Mouse (Mus musculus) megakaryocyte-erythroid progenitor cell, adult 5-6 weeks (primary cell): Measurements from ENCODE around the gene Aifm3. TPM values are rescaled to one million over a fixed set of nuclear protein-coding genes. Genes with fewer than 3 reads are reported as not detected.
A peak's percentile ranks its signal among the peaks of the same experiment; 100 is the strongest.

Source experiments
- ATAC-seq: replicated peaks from 2 replicates; pipeline ENCODE4 v1.8.0; 2016; ENCODE audit warnings: mild to moderate bottlenecking, inconsistent platforms; ENCODE audit not compliant: severe bottlenecking, poor library complexity, low FRiP score, low TSS enrichment
- total RNA-seq, 2 experiments: library from RNA; stranded (forward) in 1 of 2; stranded (reverse) in 1 of 2; fragments of 200-1000, 215-1000 nt in 1 of 2; fragments of >200 nt in 1 of 2; fragmentation: Nextera tagmentation in 1 of 2; gene quantifications; 2 replicates each; pipeline ENCODE4 v1.2.3; 2014 to 2017

Aifm3 gene
- total RNA-seq (2014; fragmentation: Nextera tagmentation) (0.42 TPM in 1 of 2 replicates, not detected in the other), total RNA-seq (2017) (not detected in 2 replicates)

DNA sequence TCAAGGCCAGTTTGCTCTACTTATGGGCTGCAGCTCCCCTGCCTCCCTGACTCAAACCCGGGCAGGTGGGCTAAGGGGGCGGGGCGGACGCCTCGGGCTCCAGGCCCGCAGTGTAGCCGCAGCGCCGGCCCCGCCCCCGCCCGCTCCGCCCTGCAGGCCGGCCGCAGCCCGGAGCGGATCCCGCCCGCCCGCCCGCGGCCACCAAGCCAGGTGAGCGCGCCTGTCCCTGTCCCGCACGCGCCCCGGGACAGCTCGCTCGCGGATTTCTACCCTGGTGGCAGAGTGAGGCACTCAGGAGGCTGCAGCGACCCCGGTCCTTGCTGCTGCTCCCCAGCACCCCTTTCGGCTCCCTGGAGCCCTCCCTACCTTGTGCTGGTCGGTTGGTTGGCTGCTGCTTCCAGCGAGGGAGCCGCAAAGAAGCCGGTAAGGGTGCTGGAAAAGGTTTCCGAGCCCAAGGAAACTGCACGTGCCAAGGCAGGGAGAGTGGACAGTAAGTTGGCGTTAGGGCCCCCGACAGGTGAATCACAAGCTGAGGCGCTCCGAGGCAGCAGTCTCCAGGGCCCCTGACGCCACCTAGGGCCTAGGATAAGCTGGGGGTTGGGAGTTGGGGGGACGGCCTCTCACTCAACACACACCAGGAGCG is at the start of gene Aifm3:
Gene Aifm3, plus strand, starts transcription at position 143 of the 643 bp plus-strand sequence.
- ATAC-seq: peak; percentile 37

DNA sequence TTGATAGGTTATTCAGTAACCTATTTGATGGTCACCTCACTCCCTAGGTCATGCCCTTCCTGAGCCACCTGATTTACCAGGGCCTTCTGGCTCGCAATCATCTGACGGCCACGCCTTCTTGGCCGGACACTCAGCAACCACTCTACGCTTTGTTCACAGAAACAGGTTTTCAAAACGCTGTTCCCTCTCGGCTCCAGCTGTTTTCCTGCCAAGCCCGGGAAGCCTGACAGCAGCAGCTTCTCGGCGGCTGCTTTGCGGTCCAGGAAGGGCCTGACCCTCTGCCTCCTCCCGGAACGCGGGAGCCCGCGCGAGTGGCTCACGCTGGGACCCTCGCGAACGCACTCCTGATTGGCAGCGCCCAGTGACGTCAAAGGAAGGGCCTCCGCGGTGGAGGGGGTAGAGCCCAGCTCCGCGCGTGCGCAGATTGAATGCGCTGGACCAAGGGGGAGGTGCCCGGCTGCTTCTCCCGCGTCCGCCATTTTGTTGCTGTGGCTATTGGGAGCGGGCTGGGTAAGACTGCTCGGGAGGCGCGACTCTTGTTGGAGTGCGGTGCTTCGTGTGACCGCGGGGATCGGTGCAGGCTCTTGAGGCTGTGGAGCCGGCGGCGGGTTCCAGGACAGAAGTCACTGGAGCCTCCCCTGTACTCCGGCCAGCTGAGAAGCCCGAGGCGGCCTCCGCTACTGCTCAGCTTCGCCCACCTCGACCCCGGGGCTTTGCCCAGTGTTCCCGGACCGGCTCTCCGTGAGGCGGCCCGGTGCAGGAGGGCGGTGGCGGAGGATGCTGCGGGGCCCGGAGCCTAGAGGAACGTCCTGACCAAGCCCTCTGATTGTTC is 37.7 kb upstream of the Aifm3 start, which contains the start of gene Crkl:
Gene Crkl, plus strand, starts transcription at position 447 of the 832 bp plus-strand sequence.
- ATAC-seq: peak; percentile 95

DNA sequence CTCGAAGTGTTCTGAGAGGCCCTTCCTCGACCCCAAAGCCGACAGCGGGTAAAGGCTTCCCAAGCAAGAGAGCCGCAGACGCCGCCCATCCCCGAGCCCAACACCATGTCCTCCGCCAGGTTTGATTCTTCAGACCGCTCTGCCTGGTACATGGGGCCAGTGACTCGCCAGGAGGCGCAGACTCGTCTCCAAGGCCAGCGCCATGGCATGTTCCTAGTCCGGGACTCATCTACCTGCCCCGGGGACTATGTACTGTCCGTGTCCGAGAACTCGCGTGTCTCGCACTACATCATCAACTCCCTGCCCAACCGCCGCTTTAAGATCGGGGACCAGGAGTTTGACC is 37.1 kb upstream of the Aifm3 start:
- peak; percentile 44 for ATAC-seq

DNA sequence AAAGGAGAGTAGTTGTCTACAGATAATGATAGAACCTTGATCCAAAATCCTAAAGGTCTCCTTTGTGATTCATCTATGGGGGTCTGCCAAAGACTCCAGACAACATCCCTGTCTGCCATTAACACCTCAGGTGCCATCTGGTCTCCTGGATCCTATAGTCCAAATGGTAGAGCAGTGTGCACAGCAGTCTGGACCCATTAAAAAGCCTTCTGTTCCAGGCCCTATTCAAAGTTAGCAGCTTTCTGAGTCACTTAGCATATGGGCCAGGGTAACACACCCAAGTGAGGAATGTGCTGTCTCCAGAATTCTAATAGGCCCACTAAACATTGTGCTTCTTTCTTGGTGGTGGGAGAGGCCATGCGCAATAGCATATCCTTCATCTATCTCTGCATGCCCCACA is 32.5 kb upstream of the Aifm3 start:
- ATAC-seq: no peak

DNA sequence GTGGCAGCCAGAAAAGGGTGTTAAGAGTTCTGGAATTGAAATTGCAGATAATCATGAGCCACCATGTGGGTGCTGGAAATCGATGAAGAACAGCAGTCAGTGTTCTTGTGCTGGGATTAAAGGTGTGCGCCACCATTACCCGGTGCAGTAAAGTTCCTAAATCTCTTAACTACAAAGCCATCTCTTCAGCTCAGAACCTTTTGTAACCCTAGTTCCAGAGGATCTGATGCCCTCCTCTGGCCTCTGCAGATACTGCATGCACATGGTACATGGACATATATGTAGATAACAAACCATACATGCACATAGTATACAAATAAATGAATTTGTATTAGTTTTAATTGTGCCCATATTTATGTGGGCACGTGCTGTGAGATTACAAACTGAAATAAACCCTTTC is 29.2 kb upstream of the Aifm3 start:
- ATAC-seq: peak; percentile 88

DNA sequence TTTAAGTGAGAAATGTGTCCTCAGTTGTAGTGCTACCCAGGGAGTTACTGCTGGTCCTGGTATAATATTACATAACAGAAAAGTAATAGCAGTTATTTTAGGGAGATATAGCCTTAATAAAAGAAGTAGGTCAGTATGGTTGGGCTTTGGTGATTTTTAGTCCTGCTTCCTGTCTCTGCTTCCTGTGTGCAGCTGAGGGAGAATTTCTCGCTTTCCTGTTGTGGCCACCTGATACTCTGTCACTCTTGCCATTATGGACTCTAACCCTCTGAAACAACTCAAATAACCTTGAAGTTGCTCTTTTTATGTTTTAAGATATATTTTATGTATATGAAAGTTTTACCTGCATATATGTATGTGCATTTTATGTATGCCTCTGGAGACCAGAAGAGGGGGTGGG is 27.8 kb upstream of the Aifm3 start:
- no peak for ATAC-seq

DNA sequence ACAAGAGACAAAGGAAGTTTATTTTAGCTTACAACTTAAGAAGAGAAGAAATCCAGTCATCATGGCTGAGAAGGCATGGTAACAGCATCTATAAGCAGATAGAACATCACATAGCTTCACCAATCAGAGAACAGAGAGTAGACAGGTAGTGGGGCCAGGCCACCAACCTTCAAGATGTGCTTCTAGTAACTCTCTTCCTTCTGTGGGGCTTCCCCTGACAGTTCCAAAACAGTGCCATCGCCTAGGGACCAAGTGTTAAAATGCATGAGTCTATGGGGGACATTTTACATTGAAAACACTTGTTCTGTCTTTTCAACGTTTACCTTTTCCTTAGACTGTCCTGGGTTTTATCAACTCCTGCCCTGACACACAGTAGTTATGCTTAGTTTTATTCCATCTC is 26.2 kb upstream of the Aifm3 start:
- ATAC-seq: no peak

DNA sequence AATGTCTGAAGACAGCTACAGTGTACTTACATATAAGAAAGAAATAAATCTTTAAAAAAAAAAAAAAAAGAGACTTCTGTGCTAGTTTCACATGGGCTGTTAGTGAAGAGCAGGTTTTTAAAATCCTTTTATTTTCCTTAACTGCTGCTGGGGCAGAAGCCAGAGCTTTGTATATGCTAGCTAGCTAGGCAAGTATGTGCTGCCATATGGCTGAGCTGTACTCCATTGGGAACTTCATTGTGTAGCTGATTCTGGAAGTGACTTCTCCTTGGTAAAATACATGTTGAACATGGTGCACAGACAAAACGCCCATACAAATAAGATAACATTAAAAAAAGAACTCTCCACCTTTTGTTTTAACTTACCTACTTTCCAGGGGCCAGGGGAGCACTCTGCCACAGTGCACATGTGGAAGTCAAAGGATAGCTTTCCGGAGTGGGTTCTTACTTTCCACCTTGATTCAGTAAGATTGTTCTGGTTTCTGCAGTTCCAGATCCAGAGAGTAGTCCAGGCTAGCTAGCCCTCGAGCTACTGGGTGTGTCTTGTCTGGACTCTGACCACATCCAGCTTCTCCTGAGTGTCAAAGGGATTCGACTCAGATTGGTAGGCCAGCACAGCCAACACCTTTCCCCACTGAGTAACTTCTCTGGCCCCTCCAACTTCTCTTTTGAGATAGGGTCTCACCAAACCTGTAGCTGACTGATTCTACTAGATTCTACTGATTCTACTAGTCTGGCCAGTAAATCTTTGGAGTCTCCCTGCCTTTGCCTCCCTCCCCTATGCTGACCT is 22.3 kb upstream of the Aifm3 start:
- ATAC-seq: no peak

DNA sequence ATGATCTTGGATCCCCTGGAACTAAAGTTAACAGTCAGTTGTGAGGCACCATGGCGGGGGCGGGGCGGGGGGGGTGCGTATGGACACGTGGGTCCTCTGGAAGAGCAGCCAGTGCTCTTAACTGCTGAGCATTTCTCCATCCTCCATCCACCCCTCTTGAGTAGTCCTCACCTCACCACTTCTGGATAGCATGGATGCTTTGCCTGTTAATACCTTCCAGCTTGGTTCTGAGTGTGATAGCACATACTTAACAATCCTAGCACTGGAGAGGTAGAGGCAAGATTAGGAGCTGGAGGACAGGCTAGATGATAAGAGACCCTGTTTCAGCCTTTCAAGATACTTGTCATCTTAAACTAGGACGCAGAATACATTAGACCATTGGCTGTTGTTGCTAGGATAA is 16.9 kb upstream of the Aifm3 start:
- ATAC-seq: no peak

DNA sequence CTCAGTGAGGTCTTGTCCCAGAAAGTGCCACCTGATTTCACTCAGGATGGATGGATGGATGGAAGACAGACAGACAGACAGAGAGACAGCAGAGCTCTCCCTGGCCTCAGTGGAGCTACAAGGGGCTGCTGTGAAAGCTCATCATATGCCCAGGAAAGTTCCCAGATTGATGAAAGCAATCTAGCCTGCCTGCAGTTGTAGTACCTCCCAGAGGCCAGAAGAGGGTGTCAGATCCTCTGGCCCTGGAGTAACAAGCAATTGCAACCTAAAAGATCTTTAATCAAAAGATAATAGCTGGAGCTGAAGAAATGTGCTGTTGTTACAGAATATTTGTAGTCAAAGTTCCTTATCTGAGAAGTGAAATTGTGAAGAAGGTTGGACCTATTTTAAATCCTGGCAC is 15.3 kb upstream of the Aifm3 start:
- peak; percentile 53; the same call in 1 of the 2 replicates for ATAC-seq

DNA sequence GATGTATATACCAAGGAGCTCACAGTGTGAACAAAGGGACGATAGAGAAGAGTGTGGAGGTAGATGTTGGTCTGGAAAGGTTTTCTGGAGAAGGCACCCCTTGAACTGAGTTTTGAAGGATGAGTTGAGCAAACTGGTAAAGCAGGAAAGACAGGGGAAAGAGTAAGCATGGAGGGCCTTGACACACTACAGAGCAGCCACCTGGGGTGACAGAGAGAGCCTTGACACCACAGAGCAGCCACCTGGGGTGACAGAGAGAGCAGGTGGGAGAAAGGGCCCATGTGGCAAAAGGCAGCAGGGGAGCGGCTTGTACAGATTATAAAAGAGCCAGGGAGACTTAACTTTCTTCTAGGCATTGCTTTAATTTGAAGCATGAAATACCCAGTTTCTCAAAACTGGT is 14.7 kb upstream of the Aifm3 start:
- no peak for ATAC-seq

DNA sequence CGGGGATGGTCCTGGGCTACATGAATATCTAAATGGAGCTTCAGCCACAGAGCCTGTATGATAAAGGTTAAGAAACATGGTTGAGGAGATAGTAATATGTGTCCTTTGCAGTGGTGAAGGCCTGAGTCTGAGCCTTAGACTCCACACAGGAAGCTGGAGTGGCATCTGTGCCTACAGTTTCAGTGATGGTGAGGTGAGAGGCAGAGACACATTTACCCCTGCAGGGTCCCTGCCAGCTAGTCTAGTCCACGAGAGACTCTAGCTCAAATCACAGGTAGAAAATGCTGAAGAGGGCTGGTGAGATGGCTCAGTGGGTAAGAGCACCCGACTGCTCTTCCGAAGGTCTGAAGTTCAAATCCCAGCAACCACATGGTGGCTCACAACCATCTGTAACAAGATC is 14.1 kb upstream of the Aifm3 start:
- no peak for ATAC-seq

DNA sequence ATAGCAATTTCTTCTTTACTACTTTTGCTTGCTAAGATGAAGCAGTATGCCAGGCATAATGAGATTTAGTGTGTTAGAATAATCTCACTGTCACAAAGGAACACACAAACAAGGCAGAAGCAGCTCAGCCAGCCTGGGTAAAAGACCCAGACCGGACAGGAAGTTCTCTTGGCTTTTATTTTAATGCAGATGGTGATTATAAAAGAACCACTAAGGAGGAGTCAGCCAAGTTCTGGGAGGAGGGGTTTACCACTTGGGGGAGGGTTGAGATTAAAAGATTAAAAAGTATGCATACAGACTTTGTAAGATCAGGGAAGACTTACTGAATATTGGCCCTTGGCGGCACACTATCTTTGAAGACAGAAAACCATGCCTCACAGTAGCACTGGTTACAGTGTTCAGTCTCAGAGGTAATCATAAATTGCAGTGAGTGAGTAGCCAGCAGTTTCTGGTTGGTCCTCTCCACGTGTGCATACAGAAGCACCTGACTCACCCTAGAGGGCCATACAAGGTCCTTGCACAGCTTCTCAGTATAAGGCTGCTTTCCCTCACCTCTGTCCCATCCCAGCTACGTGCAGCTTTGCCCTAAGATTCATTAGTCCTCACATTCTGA is 11.0 kb upstream of the Aifm3 start:
- ATAC-seq: peak; percentile 94

DNA sequence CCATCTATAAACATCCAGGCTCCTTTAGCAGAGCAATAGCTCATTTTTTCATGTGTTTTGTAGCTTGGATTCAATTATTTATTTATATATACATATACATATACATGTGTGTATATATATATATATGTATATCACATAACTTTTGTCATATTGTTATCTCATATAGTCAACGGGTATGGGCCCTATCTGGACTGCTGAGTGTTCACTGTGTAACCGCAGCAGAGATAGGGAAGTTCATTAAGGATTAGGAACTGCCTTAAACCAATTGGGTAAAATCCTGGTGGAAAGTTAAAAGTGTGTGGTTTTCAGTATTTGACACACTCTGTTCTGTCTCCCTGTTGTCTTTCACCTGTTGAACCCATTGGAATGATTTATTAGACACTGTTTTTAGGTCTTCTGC is 7.9 kb upstream of the Aifm3 start:
- ATAC-seq: no peak

DNA sequence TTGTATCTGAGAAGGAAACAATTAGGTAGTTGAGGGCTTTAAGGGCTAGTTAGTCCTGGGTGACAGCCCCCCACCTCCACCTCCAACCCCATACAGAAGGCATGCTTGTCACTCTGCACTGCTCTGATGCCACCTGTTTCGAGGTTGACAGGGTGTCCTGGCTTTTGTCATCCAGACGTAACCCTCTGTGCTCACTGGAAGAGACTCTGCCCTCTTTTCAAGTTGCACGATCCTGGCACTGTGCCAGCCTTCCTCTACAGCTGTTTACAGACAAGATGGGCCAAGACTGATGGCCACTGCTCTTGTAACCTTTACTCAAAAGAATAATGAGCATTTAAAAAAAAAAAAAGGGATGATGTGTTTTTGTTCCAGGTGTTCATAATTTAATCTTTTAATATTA is 2.9 kb upstream of the Aifm3 start:
- no peak for ATAC-seq

DNA sequence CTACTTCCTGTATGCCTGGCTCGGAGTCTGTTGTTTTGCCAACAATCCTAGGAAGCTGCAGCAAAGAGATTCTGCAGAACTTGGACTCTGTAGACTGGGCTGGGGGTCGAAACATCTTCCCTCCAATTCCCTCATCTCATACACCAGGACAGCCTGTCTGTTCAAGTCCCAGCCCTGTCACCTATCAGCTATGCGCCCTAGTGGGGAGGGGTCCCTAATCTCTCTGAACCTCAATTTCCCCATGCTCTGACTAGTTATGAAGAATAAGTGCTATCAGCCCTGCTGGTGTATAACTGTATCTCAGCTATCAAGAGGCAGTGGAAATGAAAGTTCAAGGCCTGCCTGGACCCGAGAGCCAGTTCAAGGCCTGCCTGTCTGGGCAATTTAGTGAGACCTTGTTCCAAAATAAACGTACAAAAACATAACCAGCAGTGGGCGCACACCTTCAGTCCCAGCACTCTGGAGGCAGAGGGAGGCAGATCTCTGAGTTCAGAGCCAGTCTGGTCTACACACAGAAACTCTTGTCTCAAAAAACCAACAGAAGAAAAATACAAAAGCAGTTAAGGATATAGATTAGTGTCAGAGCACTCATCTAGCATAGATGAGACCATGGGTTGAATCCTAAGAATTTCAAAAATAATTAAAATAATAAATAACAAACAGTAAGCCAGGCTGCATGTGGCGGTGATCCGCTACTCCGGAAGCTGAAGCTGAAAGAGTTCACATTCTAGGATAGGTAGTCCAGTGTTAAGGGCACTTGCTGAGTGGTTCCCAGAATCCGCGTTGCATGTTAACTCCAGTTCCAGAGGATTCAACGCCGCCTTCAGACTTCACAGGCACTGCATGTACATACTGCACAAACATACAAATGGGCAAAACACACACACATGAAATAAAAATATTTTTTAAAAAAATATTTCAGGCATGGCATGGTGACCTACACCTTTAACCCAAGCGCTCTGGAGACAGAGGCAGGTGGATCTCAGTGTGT is 638 bp upstream of the Aifm3 start:
- peak; percentile 35; the same call in 1 of the 2 replicates for ATAC-seq

DNA sequence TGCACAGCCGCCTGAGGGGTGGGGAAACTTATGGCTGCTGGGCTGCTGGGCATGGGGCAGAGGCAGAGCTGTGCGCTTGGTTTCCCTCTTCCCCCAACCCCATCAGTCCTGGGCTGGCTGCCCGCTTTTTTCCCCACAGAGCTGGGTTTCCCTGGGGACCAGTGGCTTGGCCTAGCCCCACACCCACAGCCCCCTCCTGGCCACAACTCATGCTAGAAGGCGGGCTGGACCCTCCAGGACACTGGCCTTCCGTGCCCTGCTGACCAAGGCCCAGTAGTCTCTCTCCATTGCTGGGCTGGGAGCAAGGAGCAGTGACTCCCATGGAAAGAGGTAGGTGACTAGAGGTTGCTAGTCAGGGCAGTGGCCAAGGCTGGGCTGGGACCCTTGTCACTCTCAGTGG is 1.7 kb downstream of the Aifm3 start:
- no peak for ATAC-seq

DNA sequence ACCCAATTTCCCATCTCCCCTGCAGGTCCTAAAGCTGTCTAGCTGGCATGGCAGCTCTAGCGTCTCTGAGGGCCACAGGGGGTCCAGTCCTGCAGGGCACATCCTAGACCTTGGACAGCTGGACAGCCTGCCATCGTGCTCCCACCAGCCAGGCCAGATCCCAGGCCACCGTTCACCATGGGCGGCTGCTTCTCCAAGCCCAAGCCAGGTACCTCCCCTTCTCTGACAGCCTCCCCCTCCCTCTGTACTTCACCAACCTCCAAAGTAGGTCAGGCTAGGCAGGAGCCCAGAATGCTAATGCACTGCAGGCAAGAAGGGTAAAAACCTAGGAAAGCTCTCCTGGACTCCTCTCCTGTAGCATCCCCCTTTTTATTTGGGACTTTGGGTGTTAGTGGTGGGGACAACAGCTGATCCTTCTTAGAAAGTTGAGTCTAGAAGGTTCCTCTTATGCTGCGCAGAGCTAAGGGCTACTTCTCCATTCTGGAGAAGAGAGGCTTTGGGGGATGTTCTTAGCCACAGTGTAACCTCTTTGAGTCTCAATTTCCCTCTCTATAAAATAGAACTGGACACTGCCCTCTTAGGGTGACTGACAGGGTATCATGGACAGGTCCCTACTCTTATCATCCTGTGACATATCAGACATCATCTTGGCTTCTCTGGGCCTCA is 2.6 kb downstream of the Aifm3 start:
- ATAC-seq: no peak
